Mouse (Mus musculus) left cerebral cortex, adult 2 months (tissue): Measurements from ENCODE around the gene D430041D05Rik. TPM values are rescaled to one million over a fixed set of nuclear protein-coding genes. Genes with fewer than 3 reads are reported as not detected.
"Not testable (repeated sequence)": the region's sequence is repeated elsewhere in the genome, so short reads cannot be mapped to it uniquely, and the experiment has no call there.

Source experiments
- DNase-seq, 2 experiments: peaks; one replicate each; pipeline ENCODE4 v3.0.0; 2021 to 2022; ENCODE audit warnings: low spot score in 2 of 2, mixed read lengths in 1 of 2; ENCODE audit errors: extremely low spot score in 1 of 2
- H3K27ac ChIP-seq: fragments of 200-600 bp; 2 replicates; pipeline ENCODE4 v1.8.1; 2022
- H3K4me3 ChIP-seq: fragments of 200-600 bp; 2 replicates; pipeline ENCODE4 v1.8.1; 2022
- CTCF ChIP-seq: fragments of 200-600 bp; IDR thresholded peaks from 2 replicates; pipeline ENCODE4 v1.8.1; 2022; ENCODE audit warnings: antibody characterized with exemption, mild to moderate bottlenecking, moderate library complexity
- intact Hi-C: fragments of 180-260 bp; cut with DNase I; formaldehyde crosslinking; loops from one replicate; pipeline ENCODE4 v1.15.1; 2025
- total RNA-seq, 2 experiments: library from RNA; stranded (reverse); gene quantifications; 2 replicates each; pipeline ENCODE4 v1.2.3; 2021

D430041D05Rik gene
- total RNA-seq, 2 experiments from 2014 or later = 121 to 123 TPM

GRCm38 (mm10) chr2:104114898-104115297 lies 295.9 kb downstream of the D430041D05Rik start:
- intact Hi-C loops = no loop called here

GRCm38 (mm10) chr2:104113563-104113962 lies 297.2 kb downstream of the D430041D05Rik start:
- DNase-seq, H3K4me3 ChIP-seq, intact Hi-C loops, H3K27ac ChIP-seq: not testable (repeated sequence)

More at GRCm38 (mm10) chr2:104114898-104115297, 295.9 kb downstream of the D430041D05Rik start:
- Histone ChIP-seq H3K4me3 (no peak overlapping the region), H3K27ac (no peak overlapping the region)
- no peak for TF ChIP-seq CTCF
- no peak for DNase-seq

- intact Hi-C loops, DNase-seq, H3K4me3 ChIP-seq, H3K27ac ChIP-seq: not testable (repeated sequence)
These were observed 299.5 kb downstream of the D430041D05Rik start for GRCm38 (mm10) chr2:104111170-104111797.

- intact Hi-C loops = no loop called here
- no peak overlapping the region for H3K27ac ChIP-seq
- TF ChIP-seq CTCF = no peak
- H3K4me3 ChIP-seq = no peak overlapping the region
- no peak for DNase-seq
These were observed 300.8 kb downstream of the D430041D05Rik start for GRCm38 (mm10) chr2:104110031-104110430.

- intact Hi-C loops = no loop called here
- no peak for TF ChIP-seq CTCF
These were observed 301.3 kb downstream of the D430041D05Rik start for GRCm38 (mm10) chr2:104109528-104109927.

GRCm38 (mm10) chr2:104109021-104109420 lies 301.8 kb downstream of the D430041D05Rik start:
- DNase-seq, H3K4me3 ChIP-seq, H3K27ac ChIP-seq, intact Hi-C loops: not testable (repeated sequence)

More at GRCm38 (mm10) chr2:104109528-104109927, 301.3 kb downstream of the D430041D05Rik start:
- Histone ChIP-seq H3K27ac (no peak overlapping the region), H3K4me3 (no peak overlapping the region)
- DNase-seq = no peak

- Histone ChIP-seq H3K4me3 (no peak overlapping the region), H3K27ac (no peak overlapping the region)
- no peak for TF ChIP-seq CTCF
- intact Hi-C loops = no loop called here
- no peak for DNase-seq
These were observed 306.0 kb downstream of the D430041D05Rik start for GRCm38 (mm10) chr2:104104800-104105199.

GRCm38 (mm10) chr2:104099946-104100345 lies 310.9 kb downstream of the D430041D05Rik start:
- no peak for TF ChIP-seq CTCF
- DNase-seq = no peak
- intact Hi-C loops = no loop called here
- no peak overlapping the region for H3K27ac ChIP-seq
- no peak overlapping the region for H3K4me3 ChIP-seq

- Histone ChIP-seq H3K27ac (no peak overlapping the region), H3K4me3 (no peak overlapping the region)
- no peak for TF ChIP-seq CTCF
- no peak for DNase-seq
- intact Hi-C loops = no loop called here
These were observed 311.6 kb downstream of the D430041D05Rik start for GRCm38 (mm10) chr2:104099231-104099585.

GRCm38 (mm10) chr2:104098529-104099230 lies 312.1 kb downstream of the D430041D05Rik start:
- intact Hi-C loops = no loop called here
- Histone ChIP-seq H3K4me3 (no peak overlapping the region), H3K27ac (no peak overlapping the region)
- DNase-seq = no peak
- no peak for TF ChIP-seq CTCF

GRCm38 (mm10) chr2:104097396-104097795 lies 313.4 kb downstream of the D430041D05Rik start:
- H3K4me3 ChIP-seq, intact Hi-C loops, DNase-seq, H3K27ac ChIP-seq: not testable (repeated sequence)

GRCm38 (mm10) chr2:104096796-104097195 lies 314.0 kb downstream of the D430041D05Rik start:
- DNase-seq, H3K27ac ChIP-seq, intact Hi-C loops, H3K4me3 ChIP-seq: not testable (repeated sequence)

GRCm38 (mm10) chr2:104096256-104096655 lies 314.6 kb downstream of the D430041D05Rik start:
- no peak for DNase-seq
- peak overlapping the region; percentile 48 for H3K4me3 ChIP-seq
- TF ChIP-seq CTCF = no peak
- intact Hi-C loops = no loop called here
- peak overlapping the region; percentile 66; the same call in 1 of the 2 replicates for H3K27ac ChIP-seq
